Mouse (Mus musculus) thymus, adult 2 months (tissue): ENCODE measurements around the gene Fam50b.

Source experiments
- CTCF ChIP-seq: fragments of 200-500 bp; IDR thresholded peaks from 2 replicates; pipeline ENCODE4 v1.5.1; 2012; ENCODE audit warnings: mild to moderate bottlenecking, control low read depth, low read length, moderate library complexity, borderline replicate concordance; ENCODE audit not compliant: control insufficient read depth, poor library complexity, insufficient read depth; ENCODE audit errors: extremely low read depth
- POLR2A ChIP-seq: fragments of 200-500 bp; IDR thresholded peaks from 2 replicates; pipeline ENCODE4 v1.6.1; 2012; ENCODE audit warnings: mild to moderate bottlenecking, low read length, control low read depth, moderate library complexity; ENCODE audit not compliant: control insufficient read depth, poor library complexity, insufficient read depth; ENCODE audit errors: extremely low read depth

GRCm38 (mm10) chr13:34715437-34715838, 19.2 kb upstream of the Fam50b start:
- no peak for TF ChIP-seq POLR2A
- TF ChIP-seq CTCF, result no peak
